Mouse (Mus musculus): ENCODE results near the gene Ptprs. TPM values are rescaled to one million over a fixed set of nuclear protein-coding genes. Genes with fewer than 3 reads are reported as not detected.

The Ptprs gene
- total and polyA plus RNA-seq, 3 experiments: 41.7 to 91.1 (median 47.5) TPM

DNA sequence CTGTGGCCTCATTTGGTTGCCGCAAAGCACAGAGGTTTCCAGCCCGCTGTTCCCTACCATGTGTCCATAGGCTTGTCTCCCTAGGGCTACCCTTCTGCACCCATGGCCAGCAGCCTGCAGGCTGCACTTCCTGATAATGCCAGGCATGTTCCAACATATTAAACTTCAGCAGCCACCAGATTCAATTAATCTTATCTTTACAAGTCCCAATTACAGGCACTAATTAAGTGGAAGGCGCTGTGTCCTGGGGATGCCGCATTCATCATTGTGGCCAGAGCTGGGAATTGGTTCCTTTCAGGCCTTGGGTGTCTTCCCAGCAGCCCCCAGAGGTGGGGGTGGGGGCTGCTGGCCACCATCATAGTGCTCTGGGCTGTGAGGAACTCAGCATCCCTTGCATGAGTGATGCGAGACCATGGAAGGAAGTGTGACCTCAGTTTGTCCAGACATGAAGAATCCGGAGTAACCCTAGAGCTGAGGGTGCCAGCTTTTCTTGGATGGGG is 107.9 kb downstream of the Ptprs start:
- Histone ChIP-seq H3K4me3 (no peak overlapping the region), H3K79me2 (replicated peaks; ENCODE audit: control insufficient read depth, insufficient read depth, low read length) (no peaks in the 10 kb centered on the region), H3K9ac (ENCODE audit: low read depth, low read length) (no peak overlapping the region), H3K4me1 (ENCODE audit: control insufficient read depth, insufficient read depth, low read length) (peaks cover 8% of the 10 kb centered on the region), H3K27me3 (ENCODE audit: control insufficient read depth, insufficient read depth, low read length) (no peaks in the 10 kb centered on the region), H3K27ac (no peak overlapping the region), H3K36me3 (ENCODE audit: control insufficient read depth, insufficient read depth, low read length) (no peaks in the 10 kb centered on the region)
- DNase-seq: no peak
- 74% methylated on average over 6 of the region's 6 CpGs for WGBS
- TF ChIP-seq CTCF (IDR thresholded peaks at IDR 0.05) (no peak), EP300 (IDR thresholded peaks at IDR 0.05; ENCODE audit: insufficient read depth, low read depth, low read length) (no peak), POLR2A (IDR thresholded peaks at IDR 0.05; ENCODE audit: insufficient read depth, low read depth, low read length) (no peak)
- intact Hi-C loops (cut with DNase I): no loop called here

DNA sequence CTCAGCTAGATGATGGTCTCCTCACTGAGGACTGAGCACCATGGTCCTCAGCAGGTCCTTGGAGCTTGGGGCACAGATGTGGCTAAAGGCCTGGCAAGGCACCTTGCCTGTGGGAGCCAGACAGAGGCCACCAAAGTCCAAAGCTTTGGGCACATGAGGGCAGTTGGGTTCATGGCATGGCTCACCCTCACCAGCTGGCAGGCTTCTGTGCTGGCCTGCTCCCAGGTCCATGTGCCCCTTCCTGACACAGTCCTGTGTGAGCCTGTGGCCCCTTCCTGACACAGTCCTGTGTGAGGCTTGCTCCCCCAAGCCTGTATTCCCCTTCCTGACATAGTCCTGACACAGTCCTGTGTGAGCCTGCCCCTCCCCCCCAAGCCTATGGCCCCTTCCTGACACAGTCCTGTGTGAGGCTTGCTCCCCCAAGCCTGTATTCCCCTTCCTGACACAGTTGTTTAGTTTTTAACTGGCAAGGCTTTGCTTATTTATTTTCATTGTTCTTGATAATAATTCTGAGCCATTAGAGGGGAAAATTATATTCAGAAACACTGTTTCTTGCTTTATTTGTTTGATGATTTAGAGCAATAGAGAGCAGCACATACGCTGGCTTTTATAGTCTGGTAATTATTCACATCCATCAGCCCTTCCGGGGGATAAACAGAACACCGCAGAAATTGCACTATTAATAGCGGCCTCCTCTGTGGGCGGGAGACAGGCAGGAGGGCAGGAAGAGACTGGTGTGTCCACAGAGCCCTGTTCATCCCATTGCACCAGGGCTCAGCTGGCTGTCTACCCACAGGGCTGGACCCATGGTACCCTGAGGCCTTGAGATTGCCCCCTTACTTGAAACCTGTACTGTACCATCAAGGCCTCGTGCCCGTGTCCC is 110.3 kb downstream of the Ptprs start:
- TF ChIP-seq POLR2A (IDR thresholded peaks at IDR 0.05; ENCODE audit: insufficient read depth, low read depth, low read length) (no peak), EP300 (IDR thresholded peaks at IDR 0.05; ENCODE audit: insufficient read depth, low read depth, low read length) (no peak), CTCF (IDR thresholded peaks at IDR 0.05) (no peak)
- Histone ChIP-seq H3K9ac (ENCODE audit: low read depth, low read length) (no peak overlapping the region), H3K27me3 (ENCODE audit: control insufficient read depth, insufficient read depth, low read length) (no peaks in the 10 kb centered on the region), H3K4me3 (no peak overlapping the region), H3K36me3 (ENCODE audit: control insufficient read depth, insufficient read depth, low read length) (no peaks in the 10 kb centered on the region), H3K27ac (no peak overlapping the region), H3K79me2 (replicated peaks; ENCODE audit: control insufficient read depth, insufficient read depth, low read length) (no peaks in the 10 kb centered on the region), H3K4me1 (ENCODE audit: control insufficient read depth, insufficient read depth, low read length) (peaks cover 8% of the 10 kb centered on the region)
- 43% methylated on average over 7 of the region's 7 CpGs for WGBS
- no peak for DNase-seq
- intact Hi-C loops (cut with DNase I): no loop called here

Small RNA genes lying within 50 kb of the gene (microRNA-seq; reads per million reads assigned to microRNA genes)
- 0 reads per million in 2 experiments for gene Mir6977

Other genes with a start within 250 kb of the Ptprs start
- 100 to 1,000 TPM; 108 to 124 TPM for gene Fem1a, start 219.7 kb downstream of the Ptprs start, total RNA-seq (2021)
- 81.5 and 104 TPM in 2 replicates for gene Fem1a, start 219.7 kb downstream of the Ptprs start, polyA plus RNA-seq (2012; rRNA removed)
- gene Ticam1, start 199.7 kb downstream of the Ptprs start, total RNA-seq (2021): 1 to 10 TPM; 8.0 TPM
- gene Ticam1, start 199.7 kb downstream of the Ptprs start, polyA plus RNA-seq (2012; rRNA removed): 16.8 and 18.0 TPM in 2 replicates
- gene Plin3, start 183.6 kb downstream of the Ptprs start, total RNA-seq (2021): 100 to 1,000 TPM; 160 to 221 TPM
- 65.6 and 66.2 TPM in 2 replicates for gene Plin3, start 183.6 kb downstream of the Ptprs start, polyA plus RNA-seq (2012; rRNA removed)
- not detected for gene Arrdc5, start 176.2 kb downstream of the Ptprs start, total RNA-seq (2021)
- gene Arrdc5, start 176.2 kb downstream of the Ptprs start, polyA plus RNA-seq (2012; rRNA removed): 0.32 TPM in 1 of 2 replicates, not detected in the other
- 1 to 10 TPM; 2.0 to 2.4 TPM for gene Uhrf1, start 173.2 kb downstream of the Ptprs start, total RNA-seq (2021)
- gene Uhrf1, start 173.2 kb downstream of the Ptprs start, polyA plus RNA-seq (2012; rRNA removed): 0.85 and 1.2 TPM in 2 replicates
- 10 to 100 TPM; 26.2 to 36.1 TPM for gene Kdm4b, start 150.4 kb downstream of the Ptprs start, total RNA-seq (2021)
- gene Kdm4b, start 150.4 kb downstream of the Ptprs start, polyA plus RNA-seq (2012; rRNA removed): 23.0 and 29.7 TPM in 2 replicates
- not detected for gene Znrf4, start 35.9 kb upstream of the Ptprs start, total RNA-seq (2021)
- gene Znrf4, start 35.9 kb upstream of the Ptprs start, polyA plus RNA-seq (2012; rRNA removed): 0.29 and 0.64 TPM in 2 replicates
- gene Gm20219, start 77.9 kb upstream of the Ptprs start, total RNA-seq (2021): under 1 TPM; 0.34 to 0.39 TPM
- gene Gm20219, start 77.9 kb upstream of the Ptprs start, polyA plus RNA-seq (2012; rRNA removed): 1.00 and 1.7 TPM in 2 replicates
- 10 to 100 TPM; 36.8 to 43.1 TPM for gene Safb2, start 108.1 kb upstream of the Ptprs start, total RNA-seq (2021)
- 42.5 and 47.5 TPM in 2 replicates for gene Safb2, start 108.1 kb upstream of the Ptprs start, polyA plus RNA-seq (2012; rRNA removed)
- 10 to 100 TPM; 61.3 to 69.1 TPM for gene Safb, start 108.3 kb upstream of the Ptprs start, total RNA-seq (2021)
- 51.0 and 57.5 TPM in 2 replicates for gene Safb, start 108.3 kb upstream of the Ptprs start, polyA plus RNA-seq (2012; rRNA removed)
- gene 2410015M20Rik, start 133.3 kb upstream of the Ptprs start, total RNA-seq (2021): 100 to 1,000 TPM; 291 to 329 TPM
- gene 2410015M20Rik, start 133.3 kb upstream of the Ptprs start, polyA plus RNA-seq (2012; rRNA removed): 320 and 381 TPM in 2 replicates
- 100 to 1,000 TPM; 671 to 795 TPM for gene Rpl36, start 136.9 kb upstream of the Ptprs start, total RNA-seq (2021)
- 801 and 1,357 TPM in 2 replicates for gene Rpl36, start 136.9 kb upstream of the Ptprs start, polyA plus RNA-seq (2012; rRNA removed)
- gene Lonp1, start 150.4 kb upstream of the Ptprs start, total RNA-seq (2021): 100 to 1,000 TPM; 113 to 131 TPM
- gene Lonp1, start 150.4 kb upstream of the Ptprs start, polyA plus RNA-seq (2012; rRNA removed): 95.9 and 116 TPM in 2 replicates
- gene Catsperd, start 151.7 kb upstream of the Ptprs start, total RNA-seq (2021): not detected
- gene Catsperd, start 151.7 kb upstream of the Ptprs start, polyA plus RNA-seq (2012; rRNA removed): 0.23 and 0.44 TPM in 2 replicates
- gene Ranbp3, start 196.8 kb upstream of the Ptprs start, total RNA-seq (2021): 10 to 100 TPM; 37.6 to 37.7 TPM
- gene Ranbp3, start 196.8 kb upstream of the Ptprs start, polyA plus RNA-seq (2012; rRNA removed): 40.6 and 44.5 TPM in 2 replicates
- 100 to 1,000 TPM; 748 to 906 TPM for gene Ndufa11, start 241.3 kb upstream of the Ptprs start, total RNA-seq (2021)
- gene Ndufa11, start 241.3 kb upstream of the Ptprs start, polyA plus RNA-seq (2012; rRNA removed): 1,680 and 1,786 TPM in 2 replicates
- 1 to 10 TPM; 3.0 to 4.7 TPM for gene Vmac, start 241.5 kb upstream of the Ptprs start, total RNA-seq (2021)
- 8.3 and 9.9 TPM in 2 replicates for gene Vmac, start 241.5 kb upstream of the Ptprs start, polyA plus RNA-seq (2012; rRNA removed)

All from heart, adult 2 months (tissue).